Mouse (Mus musculus) CH12.LX (cell line): ENCODE results near the gene Cdc42bpa. TPM values are rescaled to one million over a fixed set of nuclear protein-coding genes. Genes with fewer than 3 reads are reported as not detected.

Experiments
- DNase-seq: peaks from one replicate; pipeline ENCODE4 v3.0.0-alpha.2; 2013; ENCODE audit errors: extremely low read depth
- H3K27ac ChIP-seq: 2 replicates; pipeline ENCODE4 v1.5.1; 2012; ENCODE audit warnings: low read depth, mild to moderate bottlenecking, control low read depth, moderate library complexity; ENCODE audit not compliant: insufficient read depth
- H3K27me3 ChIP-seq: replicated peaks from 2 replicates; pipeline ENCODE3; 2012; ENCODE audit warnings: inconsistent platforms
- H3K36me3 ChIP-seq, 2 experiments: replicated peaks in 1 of 2; 2 replicates each; pipeline versions ENCODE3 to v1.6.1; 2012; ENCODE audit warnings: inconsistent platforms in 1 of 2, low read length in 1 of 2, mild to moderate bottlenecking in 1 of 2, mixed read lengths in 1 of 2, moderate library complexity in 1 of 2; ENCODE audit not compliant: control insufficient read depth in 1 of 2, insufficient read depth in 1 of 2
- H3K4me1 ChIP-seq, 2 experiments: 2 replicates each; pipeline ENCODE4 v1.6.1; 2012; ENCODE audit warnings: inconsistent platforms in 1 of 2, moderate library complexity in 1 of 2; ENCODE audit not compliant: insufficient read depth in 2 of 2, control insufficient read depth in 1 of 2
- H3K4me2 ChIP-seq: 2 replicates; pipeline ENCODE4 v1.6.1; 2012; ENCODE audit warnings: low read depth, mild to moderate bottlenecking, control low read depth; ENCODE audit not compliant: poor library complexity, insufficient read depth, severe bottlenecking
- H3K4me3 ChIP-seq, 3 experiments: fragments of 150-350 bp in 1 of 3; sonication (generic) in 1 of 3; replicated peaks in 1 of 3; 2 replicates each; pipeline versions ENCODE3 to v1.5.1; 2011 to 2012; ENCODE audit warnings: low read depth in 2 of 3, low read length in 2 of 3, mild to moderate bottlenecking in 2 of 3, moderate library complexity in 2 of 3, control low read depth in 1 of 3, improper control_type of control experiment in 1 of 3, inconsistent platforms in 1 of 3, mixed read lengths in 1 of 3; ENCODE audit not compliant: poor library complexity in 1 of 3
- H3K79me2 ChIP-seq: replicated peaks from 2 replicates; pipeline ENCODE4 v1.6.1; 2012; ENCODE audit warnings: mild to moderate bottlenecking, moderate library complexity; ENCODE audit not compliant: control insufficient read depth, poor library complexity, insufficient read depth, severe bottlenecking; ENCODE audit errors: extremely low read depth
- H3K9ac ChIP-seq: 2 replicates; pipeline ENCODE4 v1.6.1; 2012; ENCODE audit warnings: low read depth, mild to moderate bottlenecking, control low read depth, moderate library complexity; ENCODE audit not compliant: insufficient read depth
- H3K9me3 ChIP-seq: replicated peaks from 2 replicates; pipeline ENCODE3; 2012; ENCODE audit warnings: low read length, inconsistent platforms, mixed read lengths
- BHLHE40 ChIP-seq: IDR thresholded peaks from 2 replicates; pipeline ENCODE4 v1.6.1; 2011; ENCODE audit warnings: mild to moderate bottlenecking, low read depth, low read length, improper control_type of control experiment
- CHD2 ChIP-seq: IDR thresholded peaks from 2 replicates; pipeline ENCODE4 v1.6.1; 2011; ENCODE audit warnings: low read length, improper control_type of control experiment
- CTCF ChIP-seq, 2 experiments: IDR thresholded peaks in 1 of 2; conservative IDR thresholded peaks in 1 of 2; 2 replicates each; pipeline ENCODE4 v1.5.1; 2011 to 2012; ENCODE audit warnings: low read depth in 2 of 2, low read length in 2 of 2, improper control_type of control experiment in 1 of 2, inconsistent platforms in 1 of 2, mild to moderate bottlenecking in 1 of 2, moderate library complexity in 1 of 2
- ELF1 ChIP-seq: IDR thresholded peaks from 2 replicates; pipeline ENCODE4 v1.6.1; 2014; ENCODE audit warnings: low read depth, mild to moderate bottlenecking, inconsistent platforms, low read length, improper control_type of control experiment
- EP300 ChIP-seq: IDR thresholded peaks from 2 replicates; pipeline ENCODE4 v1.6.1; 2011; ENCODE audit warnings: low read length, improper control_type of control experiment
- GABPA ChIP-seq: IDR thresholded peaks from 2 replicates; pipeline ENCODE4 v1.6.1; 2012; ENCODE audit warnings: low read depth, low read length, improper control_type of control experiment, inconsistent platforms; ENCODE audit not compliant: insufficient replicate concordance
- HCFC1 ChIP-seq: IDR thresholded peaks from 2 replicates; pipeline ENCODE4 v1.6.1; 2012; ENCODE audit warnings: low read depth, mild to moderate bottlenecking, inconsistent platforms, low read length, improper control_type of control experiment
- JUN ChIP-seq: IDR thresholded peaks from 2 replicates; pipeline ENCODE4 v1.6.1; 2011; ENCODE audit warnings: low read depth, mild to moderate bottlenecking, low read length, improper control_type of control experiment, moderate library complexity; ENCODE audit not compliant: insufficient read depth
- JUND ChIP-seq: conservative IDR thresholded peaks from 2 replicates; pipeline ENCODE4 v1.6.1; 2011; ENCODE audit warnings: low read depth, low read length, improper control_type of control experiment
- KAT2A ChIP-seq: IDR thresholded peaks from 2 replicates; pipeline ENCODE4 v1.6.1; 2012; ENCODE audit warnings: low read length, improper control_type of control experiment, inconsistent platforms; ENCODE audit not compliant: insufficient replicate concordance
- MAFK ChIP-seq: IDR thresholded peaks from 2 replicates; pipeline ENCODE4 v1.6.1; 2011; ENCODE audit warnings: low read length, improper control_type of control experiment; ENCODE audit not compliant: insufficient replicate concordance
- MAZ ChIP-seq: IDR thresholded peaks from 2 replicates; pipeline ENCODE4 v1.6.1; 2012; ENCODE audit warnings: low read depth, mild to moderate bottlenecking, inconsistent platforms, low read length, improper control_type of control experiment, moderate library complexity
- MEF2A ChIP-seq: IDR thresholded peaks from 2 replicates; pipeline ENCODE4 v1.6.1; 2014; ENCODE audit warnings: low read depth, mild to moderate bottlenecking, inconsistent platforms, low read length, improper control_type of control experiment, borderline replicate concordance
- MYC ChIP-seq: IDR thresholded peaks from 2 replicates; pipeline ENCODE4 v1.6.1; 2011; ENCODE audit warnings: low read depth, mild to moderate bottlenecking, improper control_type of control experiment, low read length
- NELFE ChIP-seq: IDR thresholded peaks from 2 replicates; pipeline ENCODE4 v1.6.1; 2011; ENCODE audit warnings: low read depth, low read length, improper control_type of control experiment
- NRF1 ChIP-seq: IDR thresholded peaks from 2 replicates; pipeline ENCODE4 v1.6.1; 2014; ENCODE audit warnings: low read depth, mild to moderate bottlenecking, inconsistent platforms, low read length, improper control_type of control experiment, moderate library complexity
- PAX5 ChIP-seq: IDR thresholded peaks from 2 replicates; pipeline ENCODE4 v1.6.1; 2012; ENCODE audit warnings: low read length, inconsistent platforms, mixed read lengths
- POLR2A ChIP-seq: IDR thresholded peaks from 2 replicates; pipeline ENCODE4 v1.6.1; 2011; ENCODE audit warnings: low read depth, mild to moderate bottlenecking, improper control_type of control experiment, low read length
- POLR2AphosphoS2 ChIP-seq: IDR thresholded peaks from 2 replicates; pipeline ENCODE4 v1.6.1; 2011; ENCODE audit warnings: low read depth, low read length, improper control_type of control experiment
- RAD21 ChIP-seq: IDR thresholded peaks from 2 replicates; pipeline ENCODE4 v1.6.1; 2011; ENCODE audit warnings: low read depth, mild to moderate bottlenecking, low read length, improper control_type of control experiment, moderate library complexity
- RCOR1 ChIP-seq: conservative IDR thresholded peaks from 2 replicates; pipeline ENCODE4 v1.6.1; 2012; ENCODE audit warnings: low read depth, mild to moderate bottlenecking, inconsistent platforms, low read length, improper control_type of control experiment
- SIN3A ChIP-seq: IDR thresholded peaks from 2 replicates; pipeline ENCODE4 v1.6.1; 2012; ENCODE audit warnings: low read length, improper control_type of control experiment, inconsistent platforms
- SMC3 ChIP-seq: IDR thresholded peaks from 2 replicates; pipeline ENCODE4 v1.6.1; 2011; ENCODE audit warnings: low read depth, low read length, improper control_type of control experiment
- TBP ChIP-seq: conservative IDR thresholded peaks from 2 replicates; pipeline ENCODE4 v1.6.1; 2011; ENCODE audit warnings: low read depth, low read length, improper control_type of control experiment
- USF1 ChIP-seq: IDR thresholded peaks from 2 replicates; pipeline ENCODE4 v1.6.1; 2014; ENCODE audit warnings: low read depth, mild to moderate bottlenecking, inconsistent platforms, low read length, improper control_type of control experiment
- USF2 ChIP-seq: conservative IDR thresholded peaks from 2 replicates; pipeline ENCODE4 v1.6.1; 2011; ENCODE audit warnings: low read depth, low read length, improper control_type of control experiment
- ZC3H11A ChIP-seq: IDR thresholded peaks from 2 replicates; pipeline ENCODE4 v1.6.1; 2012; ENCODE audit warnings: low read depth, mild to moderate bottlenecking, inconsistent platforms, low read length, improper control_type of control experiment
- ZMIZ1 ChIP-seq: IDR thresholded peaks from 2 replicates; pipeline ENCODE4 v1.6.1; 2012; ENCODE audit warnings: low read depth, mild to moderate bottlenecking, inconsistent platforms, low read length, improper control_type of control experiment
- dilution Hi-C: fragments of 300-500 bp; cut with MboI; formaldehyde crosslinking; loops from 2 replicates; pipeline ENCODE4 v1.14.3; 2020; ENCODE audit warnings: low sequenced_read_pairs; ENCODE audit not compliant: extremely low pct_unique_long_range_greater_than_20kb, extremely low pct_ligation_motif_present
- in situ Hi-C: fragments of 300-500 bp; cut with MboI; formaldehyde crosslinking; loops from 3 replicates; pipeline ENCODE4 v1.14.3; 2019; ENCODE audit warnings: low sequenced_read_pairs, low pct_ligation_motif_present, low pct_unique_long_range_greater_than_20kb, mixed read lengths
- polyA plus RNA-seq: library from polyadenylated mRNA; unstranded; fragments of >175 nt; gene quantifications from 2 replicates; pipeline ENCODE4 v1.2.1, GENCODE M21; 2012; ENCODE audit warnings: low read depth; ENCODE audit not compliant: insufficient read length
- total RNA-seq, 2 experiments: library from RNA; depleted of rRNA; stranded (reverse); fragments of 300-350 nt in 1 of 2; fragments of >200 nt in 1 of 2; gene quantifications; 2 replicates each; pipeline ENCODE4 v1.2.3; 2012 to 2014

Cdc42bpa gene
- total and polyA plus RNA-seq, 3 experiments, result 5.3 to 9.0 (median 5.6) TPM

DNA sequence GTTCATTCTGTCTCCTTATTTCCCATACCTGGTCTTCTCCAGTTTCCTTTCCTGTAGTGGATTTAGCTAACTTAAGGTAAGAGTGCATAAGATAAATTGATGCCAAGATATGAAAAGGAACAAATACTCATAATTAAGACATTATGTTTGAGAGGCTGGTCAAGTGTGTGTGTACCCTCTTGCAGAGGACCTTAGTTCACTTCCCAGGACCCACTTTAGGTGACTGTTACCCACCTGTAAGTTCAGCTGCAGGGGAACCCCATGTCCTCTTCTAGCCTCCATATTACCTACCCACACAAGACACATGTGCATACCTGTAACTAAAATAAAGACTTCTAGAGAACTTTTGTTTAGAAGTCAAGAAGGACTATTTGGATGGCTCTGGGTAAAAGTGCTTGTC lies 84.9 kb downstream of the Cdc42bpa start:
- dilution Hi-C loops, result no loop called here
- H3K4me2 ChIP-seq, result no peak overlapping the region

DNA sequence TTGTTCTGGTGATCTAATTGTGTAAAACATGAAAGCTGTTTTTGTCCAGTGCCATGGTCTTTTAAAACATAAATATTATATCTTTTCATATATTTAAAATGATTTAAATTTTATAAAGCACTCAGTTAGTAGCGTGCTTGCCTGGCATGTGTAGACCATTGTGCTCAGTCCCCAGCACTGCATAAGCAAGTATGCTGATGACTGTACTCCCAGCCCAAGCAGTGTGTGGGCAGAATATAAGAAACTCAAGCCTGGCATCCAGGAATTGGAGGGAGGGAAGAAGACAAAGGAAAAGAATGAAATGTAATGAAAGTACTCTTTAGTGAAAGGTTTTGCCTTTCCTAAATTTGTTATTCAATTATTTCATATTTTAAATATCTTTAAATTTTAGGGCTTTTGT lies 128.9 kb downstream of the Cdc42bpa start:
- H3K4me2 ChIP-seq, result no peak overlapping the region
- DNase-seq, result no peak
- no peaks in the 10 kb centered on the region for H3K79me2 ChIP-seq
- no peaks in the 10 kb centered on the region for H3K27me3 ChIP-seq
- no peak overlapping the region for H3K27ac ChIP-seq
- no peak overlapping the region for H3K4me3 ChIP-seq
- dilution Hi-C loops, result no loop called here
- H3K4me1 ChIP-seq, result no peaks in the 10 kb centered on the region
- no peaks in the 10 kb centered on the region for H3K36me3 ChIP-seq
- in situ Hi-C loops, result no loop called here
- H3K9ac ChIP-seq, result no peak overlapping the region
- no peaks in the 10 kb centered on the region for H3K9me3 ChIP-seq
- TF ChIP-seq EP300 (no peak), ZMIZ1 (no peak), ZC3H11A (no peak), USF1 (no peak), KAT2A (no peak), JUND (no peak), ELF1 (no peak), CHD2 (no peak), MYC (no peak), RAD21 (no peak), CTCF (conservative IDR thresholded peaks at IDR 0.05 in 1 of 2, IDR thresholded peaks at IDR 0.05 in 1 of 2; ENCODE audit: low read depth in 2 of 2, low read length in 2 of 2) (no peak), BHLHE40 (no peak), JUN (no peak), PAX5 (no peak), SMC3 (no peak), HCFC1 (no peak), MAZ (no peak), MEF2A (no peak), TBP (no peak), MAFK (no peak)

More for the DNA sequence above, 84.9 kb downstream of the Cdc42bpa start:
- H3K36me3 ChIP-seq, result no peaks in the 10 kb centered on the region
- H3K27me3 ChIP-seq, result no peaks in the 10 kb centered on the region
- peaks cover 2% of the 10 kb centered on the region for H3K9me3 ChIP-seq
- TF ChIP-seq POLR2AphosphoS2, result no peak
- no peak for TF ChIP-seq PAX5
- TF ChIP-seq RAD21, result no peak
- TF ChIP-seq USF2, result no peak
- TF ChIP-seq GABPA, result no peak
- TF ChIP-seq HCFC1, result no peak
- TF ChIP-seq SMC3, result no peak
- TF ChIP-seq KAT2A, result no peak
- no peak for TF ChIP-seq RCOR1
- TF ChIP-seq NRF1, result no peak
- TF ChIP-seq SIN3A, result no peak
- no peak for TF ChIP-seq POLR2A
- no peak for TF ChIP-seq JUND
- TF ChIP-seq MAZ, result no peak
- no peak for TF ChIP-seq MAFK
- no peak for TF ChIP-seq ZMIZ1
- no peak for TF ChIP-seq NELFE
- H3K27ac ChIP-seq, result no peak overlapping the region
- in situ Hi-C loops, result no loop called here
- no peaks in the 10 kb centered on the region for H3K4me1 ChIP-seq
- DNase-seq, result no peak
- H3K79me2 ChIP-seq, result no peaks in the 10 kb centered on the region
- H3K4me3 ChIP-seq, result no peak overlapping the region
- no peak overlapping the region for H3K9ac ChIP-seq
